Mouse (Mus musculus) T-helper 17 cell (primary cell): ENCODE results near the gene Cd177.
"Not testable (repeated sequence)": the region's sequence is repeated elsewhere in the genome, so short reads cannot be mapped to it uniquely, and the experiment has no call there.

Experiments
- in situ Hi-C, 2 experiments: fragments of 300-600 bp; cut with MboI, MseI; formaldehyde crosslinking; loops; 1 replicate in 1 of 2; 2 replicates in 1 of 2; pipeline ENCODE4 v1.15.1; 2025; ENCODE audit warnings: high pct_unique_total_duplicates in 2 of 2

The Cd177 gene

DNA sequence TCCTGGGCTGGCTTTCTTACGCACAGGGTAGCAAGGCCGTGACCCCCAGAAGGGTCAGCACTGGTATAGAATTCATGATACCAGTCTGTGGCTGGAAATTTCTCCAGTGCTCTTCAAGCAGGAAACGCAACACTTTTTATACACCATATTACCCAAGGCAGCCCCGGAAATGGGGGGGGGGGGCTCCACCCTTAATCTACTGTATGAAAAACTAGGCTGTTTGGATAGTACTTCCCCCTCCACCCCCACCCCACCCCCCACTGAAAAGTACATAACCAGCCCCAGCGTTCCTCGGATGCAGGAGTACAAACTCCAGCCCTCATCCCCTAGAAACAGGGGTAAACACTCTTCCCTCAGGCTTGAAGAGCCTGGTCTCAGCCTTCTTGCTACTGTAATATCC is at the start of gene Cd177:
Cd177 (minus strand) TSS at position 101 of the 400 bp plus-strand sequence.
- in situ Hi-C loops = loop anchor here in 1 of 2 experiments (10.0 kb wide), 1 partner anchor 585 kb away; no protein-coding TSS in a partner anchor

GRCm38 (mm10) chr7:24809041-24809440 is 48.9 kb upstream of the Cd177 start:
- in situ Hi-C loops = no loop called here

- in situ Hi-C loops = no loop called here
These were observed 44.7 kb upstream of the Cd177 start for GRCm38 (mm10) chr7:24804826-24805225.

DNA sequence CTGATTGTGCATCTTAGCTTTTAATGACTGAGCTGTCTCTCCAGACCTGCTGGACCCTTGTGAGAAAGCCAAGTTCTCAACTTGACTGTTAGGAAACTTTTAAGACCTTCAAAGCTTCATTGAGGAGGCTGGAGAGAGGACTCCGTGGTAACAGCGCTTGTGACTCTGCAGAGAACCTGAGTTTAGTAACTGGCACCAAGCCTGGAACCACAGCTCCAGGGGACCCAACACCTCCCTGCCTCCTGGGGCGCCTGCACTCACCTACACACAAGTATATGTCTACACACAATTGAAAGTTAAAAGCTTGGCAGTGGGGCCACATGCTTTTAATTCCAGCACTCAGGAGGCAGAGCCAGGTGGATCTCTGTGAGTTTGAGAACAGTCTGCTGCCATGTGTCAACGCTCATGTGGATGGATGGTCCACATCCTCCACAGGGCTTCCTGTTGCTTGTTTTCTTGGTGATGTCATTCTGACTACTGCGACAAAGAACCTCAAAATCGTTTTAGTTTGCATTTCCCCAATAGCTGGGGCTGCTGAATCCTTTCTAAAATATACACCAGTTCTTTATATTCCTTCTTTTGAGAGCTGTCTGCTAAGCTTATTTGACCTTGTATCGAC is 42.1 kb upstream of the Cd177 start:
- in situ Hi-C loops = no loop called here

DNA sequence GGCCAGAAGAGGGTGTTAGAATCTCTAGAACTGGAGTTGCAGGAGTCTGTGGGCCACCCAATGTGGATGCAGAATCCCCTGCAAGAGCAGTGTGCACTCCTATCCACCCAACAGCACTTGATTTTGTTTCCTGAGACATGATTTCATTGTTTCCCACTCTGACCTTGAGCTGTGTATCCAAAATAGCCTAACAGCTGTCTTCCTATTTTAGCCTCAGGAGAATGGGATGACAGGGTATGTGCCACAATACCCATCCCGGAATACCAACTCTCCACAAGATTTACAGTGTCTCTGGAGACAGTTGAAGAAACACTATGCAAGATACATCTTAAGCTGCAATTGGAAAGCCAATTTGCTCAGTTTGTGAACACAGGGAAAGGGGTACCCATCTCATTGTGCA is 37.8 kb upstream of the Cd177 start:
- in situ Hi-C loops = no loop called here

GRCm38 (mm10) chr7:24776918-24777317 is 16.8 kb upstream of the Cd177 start, which contains the start of gene Ceacam10:
Gene Ceacam10, plus strand, starts transcription at chr7:24777206.
- in situ Hi-C loops = not testable (repeated sequence)

DNA sequence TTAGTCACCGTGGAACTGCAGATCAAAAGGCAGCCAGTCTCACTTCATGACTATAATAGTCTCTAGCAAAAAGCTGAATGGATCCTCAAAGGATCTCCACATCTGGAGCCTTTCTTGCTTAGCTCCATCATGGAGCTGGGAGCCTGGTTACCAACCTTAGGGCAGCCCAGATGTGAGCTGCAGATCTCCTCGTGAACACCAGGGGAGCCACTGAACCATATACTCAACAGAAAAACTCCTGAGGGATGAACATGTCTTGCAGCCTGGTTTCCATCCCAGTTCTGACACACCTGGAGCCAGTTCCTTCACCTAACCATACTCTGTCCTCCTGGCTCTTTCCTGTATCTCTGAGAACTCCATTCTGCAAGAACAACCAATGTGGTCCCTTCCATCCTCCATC is 16.0 kb upstream of the Cd177 start:
- in situ Hi-C loops = no loop called here

DNA sequence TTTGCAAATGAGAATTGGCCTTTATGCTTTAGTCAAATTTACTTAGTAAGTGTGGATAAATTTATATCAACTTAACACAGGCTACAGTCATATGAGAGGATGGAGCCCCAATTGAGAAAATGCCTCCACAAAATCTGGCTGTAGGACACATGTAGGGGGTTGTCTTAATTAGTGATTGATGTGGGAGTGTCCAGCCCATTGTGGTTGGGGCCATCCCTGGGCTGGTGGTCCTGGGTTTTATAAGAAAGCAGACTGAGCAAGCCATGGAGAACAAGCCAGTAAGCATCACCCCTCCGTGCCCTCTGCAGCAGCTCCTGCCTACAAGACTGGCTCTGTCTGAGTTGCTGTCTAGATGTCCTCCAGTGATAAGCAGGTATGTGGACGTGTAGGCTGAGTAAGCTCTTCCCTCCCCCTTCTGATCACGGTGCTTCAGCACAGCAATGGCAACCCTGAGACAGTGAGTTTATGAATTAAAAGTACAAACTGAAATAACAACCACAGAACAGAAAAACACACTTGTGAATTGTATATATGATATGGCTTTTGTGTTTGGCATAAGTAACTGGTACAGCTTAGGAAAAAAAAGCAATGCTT is 13.9 kb upstream of the Cd177 start:
- in situ Hi-C loops = no loop called here

DNA sequence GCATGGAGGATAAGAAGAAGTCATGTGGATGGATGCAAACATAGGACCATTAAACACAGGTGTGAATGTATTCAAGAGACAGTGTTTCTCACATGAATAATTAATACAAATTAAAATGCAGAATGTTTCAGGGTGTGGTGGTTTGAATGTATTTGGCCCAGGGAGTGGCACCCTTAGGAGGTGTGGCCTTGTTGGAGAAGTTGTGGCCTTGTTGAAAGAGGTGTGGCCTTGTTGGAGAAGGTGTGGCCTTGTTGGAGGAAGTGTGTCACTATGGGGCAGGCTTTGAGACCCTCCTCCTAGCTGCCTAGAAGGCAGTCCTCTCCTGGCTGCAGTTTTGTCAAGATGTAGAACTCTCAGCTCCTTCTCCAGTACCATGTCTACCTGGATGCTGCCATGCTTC is 11.2 kb upstream of the Cd177 start:
- in situ Hi-C loops = no loop called here

- in situ Hi-C loops = loop anchor here in 1 of 2 experiments (10.0 kb wide), 1 partner anchor 582 kb away; no protein-coding TSS in a partner anchor
These were observed 2.5 kb upstream of the Cd177 start for GRCm38 (mm10) chr7:24762574-24762973.

GRCm38 (mm10) chr7:24761161-24761560 is 1.1 kb upstream of the Cd177 start:
- in situ Hi-C loops = loop anchor here in 1 of 2 experiments (10.0 kb wide), 1 partner anchor 584 kb away; no protein-coding TSS in a partner anchor

DNA sequence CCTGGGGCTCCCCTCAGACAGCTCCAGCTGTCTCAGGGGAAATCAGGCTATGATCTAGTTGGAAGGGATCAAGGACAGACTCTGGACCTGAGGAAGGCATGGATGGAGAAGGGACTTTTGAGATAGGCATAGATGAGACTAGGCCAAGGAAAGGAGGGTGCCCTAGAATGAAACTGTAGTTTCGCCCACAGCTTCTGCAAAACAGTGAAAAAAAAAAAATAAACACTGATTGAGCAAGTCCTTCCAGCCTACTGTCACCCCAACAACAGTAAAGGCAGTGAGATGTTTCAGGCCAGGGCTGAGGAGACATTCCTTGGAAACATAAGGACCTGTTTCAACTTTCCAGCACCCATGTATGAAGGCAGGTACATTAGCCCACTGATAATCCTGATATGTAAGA is 1.6 kb downstream of the Cd177 start:
- in situ Hi-C loops = no loop called here

DNA sequence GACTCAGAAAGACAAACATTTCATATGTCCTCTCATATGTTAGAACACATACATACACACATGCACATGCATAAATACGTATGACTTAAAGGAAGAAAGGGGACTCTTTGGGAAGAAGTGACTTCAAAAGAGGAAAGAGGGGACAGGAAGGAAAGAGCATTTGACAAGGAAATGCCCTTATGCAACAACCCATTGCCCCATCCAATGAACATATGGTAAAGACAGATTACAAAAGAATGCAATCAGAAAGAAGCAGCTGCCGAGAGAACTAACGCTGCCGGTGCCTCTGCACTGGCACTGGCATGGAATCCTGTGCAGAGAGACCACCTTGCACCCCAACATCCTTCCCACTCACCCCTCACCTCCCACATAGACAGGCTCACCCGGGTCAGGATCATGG is 6.6 kb downstream of the Cd177 start:
- in situ Hi-C loops = no loop called here

DNA sequence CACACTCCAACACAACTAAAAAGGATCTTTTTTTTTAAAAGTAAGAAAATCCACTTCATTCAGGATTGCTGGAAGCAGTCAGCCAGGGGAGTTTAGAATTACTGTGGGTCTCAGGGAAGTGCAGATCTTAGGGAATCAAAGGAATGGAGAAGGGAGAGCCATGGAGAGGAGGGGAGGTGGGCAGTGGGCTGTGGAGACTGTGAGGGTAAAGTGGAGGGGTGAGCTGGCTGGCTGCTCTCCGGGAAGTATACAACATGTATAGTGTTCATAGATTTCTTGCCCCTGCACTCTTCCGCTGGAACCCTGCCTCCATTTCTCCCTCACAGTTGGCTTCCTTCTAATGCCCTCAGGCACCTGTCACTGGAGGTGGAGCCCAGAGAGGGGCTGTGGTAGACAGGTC is 8.5 kb downstream of the Cd177 start:
- in situ Hi-C loops = no loop called here

GRCm38 (mm10) chr7:24750695-24751094 is 9.4 kb downstream of the Cd177 start:
- in situ Hi-C loops = no loop called here

DNA sequence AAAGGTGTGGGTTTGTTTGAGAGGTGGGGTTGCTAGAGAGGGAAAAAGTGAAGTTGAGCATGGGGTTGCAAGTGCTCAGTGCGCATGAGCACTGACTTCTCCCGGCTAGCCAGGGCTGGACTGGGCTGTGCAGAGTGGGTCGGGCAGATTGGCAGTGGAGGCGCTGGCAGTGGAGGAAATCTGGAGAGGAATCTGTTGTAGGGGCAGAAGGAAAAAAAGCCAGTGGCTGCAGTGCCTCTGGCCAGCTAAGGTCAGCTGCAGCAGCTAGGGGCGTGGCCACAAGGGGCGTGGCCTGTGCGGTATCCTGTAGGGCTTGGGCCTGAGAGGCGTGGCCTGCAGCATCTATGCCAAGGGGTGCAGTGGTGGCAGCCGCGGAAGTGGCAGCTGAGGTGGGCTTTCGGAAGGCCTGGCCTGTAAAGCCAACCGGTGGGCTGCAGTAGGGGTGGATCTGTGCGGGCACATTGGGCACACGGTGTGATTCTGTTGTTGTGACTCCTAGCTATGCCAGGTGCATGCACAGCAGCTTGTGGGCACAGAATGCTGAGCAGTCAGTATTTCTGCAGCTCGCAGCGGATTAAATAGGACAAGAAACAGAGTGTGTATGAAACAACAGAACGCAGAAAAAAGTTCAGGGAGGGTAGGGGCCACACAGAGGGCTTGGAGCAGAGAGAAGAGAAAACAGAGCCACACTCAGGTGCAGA is 24.0 kb downstream of the Cd177 start:
- in situ Hi-C loops = no loop called here

GRCm38 (mm10) chr7:24726808-24727207 is 33.3 kb downstream of the Cd177 start, which contains the start of gene Gm4763:
Gene Gm4763, minus strand, starts transcription at chr7:24726908.
- in situ Hi-C loops = loop anchor here (5.0 kb wide), 1 partner anchor 40 kb away; no protein-coding TSS in a partner anchor

DNA sequence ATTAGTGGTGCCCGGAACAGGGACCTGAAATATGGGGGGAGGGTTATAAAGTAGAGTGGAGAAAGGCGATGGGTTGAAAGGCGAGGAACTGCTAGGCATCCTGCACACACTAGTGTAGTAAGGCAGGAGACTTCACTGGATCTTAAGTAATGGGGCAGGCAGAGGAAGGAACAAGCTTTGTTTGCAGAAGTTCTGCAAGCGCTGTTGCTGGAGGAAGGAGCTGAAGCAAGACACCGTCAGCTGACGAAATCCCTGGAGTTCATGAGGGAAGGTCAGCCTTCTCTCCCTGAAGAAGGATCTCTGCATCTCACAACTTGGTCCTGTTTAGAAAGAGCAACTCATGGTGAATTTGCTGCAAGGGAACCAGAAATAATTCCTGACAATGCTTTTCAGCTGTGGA is 45.1 kb downstream of the Cd177 start:
- in situ Hi-C loops = loop anchor here in 1 of 2 experiments (25.0 kb wide), 1 partner anchor 622 kb away; no protein-coding TSS in a partner anchor

GRCm38 (mm10) chr7:24708832-24709292 is 51.2 kb downstream of the Cd177 start, which contains the start of gene BC049730:
Gene BC049730, plus strand, starts transcription at chr7:24709242.
- in situ Hi-C loops = loop anchor here in 1 of 2 experiments (25.0 kb wide), 1 partner anchor 628 kb away; no protein-coding TSS in a partner anchor

GRCm38 (mm10) chr7:24702841-24703240 is 57.3 kb downstream of the Cd177 start:
- in situ Hi-C loops = loop anchor here in 1 of 2 experiments (25.0 kb wide), 1 partner anchor 634 kb away; no protein-coding TSS in a partner anchor

- in situ Hi-C loops = not testable (repeated sequence)
These were observed 62.2 kb downstream of the Cd177 start for GRCm38 (mm10) chr7:24697891-24698290.
